Mouse (Mus musculus): ENCODE measurements around the gene Tamm41. TPM values are rescaled to one million over a fixed set of nuclear protein-coding genes. Genes with fewer than 3 reads are reported as not detected.
A peak's percentile ranks its signal among the peaks of the same experiment; 100 is the strongest.

Gene Tamm41
- polyA plus RNA-seq, 1 experiment from 2014 or later, result 58.2 TPM

DNA sequence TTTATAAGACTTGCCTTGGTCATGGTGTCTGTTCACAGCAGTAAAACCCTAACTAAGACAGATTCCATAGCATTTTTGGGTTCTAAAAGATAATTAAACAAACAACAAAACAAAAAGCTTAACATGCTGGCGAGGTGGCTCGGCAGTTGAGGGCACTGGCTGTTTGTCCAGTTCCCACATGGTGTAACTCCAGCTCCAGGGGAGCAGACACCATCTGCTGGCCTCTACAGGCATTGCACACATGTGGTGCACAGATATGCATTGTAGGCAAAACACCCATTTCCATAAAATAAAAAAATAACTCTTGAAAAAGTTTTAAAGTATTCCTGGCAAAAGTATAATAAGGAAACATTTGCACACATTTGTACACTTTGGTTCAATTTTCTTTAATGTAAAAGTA, 7.6 kb downstream of the Tamm41 start:
- Histone ChIP-seq H3K9me3 (ENCODE audit: control insufficient read depth, low read length) (no peaks in the 10 kb centered on the region), H3K27me3 (replicated peaks; ENCODE audit: control insufficient read depth, insufficient read depth, low read length) (no peaks in the 10 kb centered on the region), H3K4me1 (replicated peaks; ENCODE audit: control insufficient read depth, insufficient read depth, low read length) (no peaks in the 10 kb centered on the region), H3K9ac (replicated peaks; ENCODE audit: low read depth, low read length) (no peak overlapping the region), H3K4me2 (ENCODE audit: low read length) (no peak overlapping the region), H3K36me3 (ENCODE audit: control insufficient read depth, insufficient read depth) (peaks cover 24% of the 10 kb centered on the region), H3K4me3 (replicated peaks; ENCODE audit: low read length) (no peak overlapping the region), H3K27ac (ENCODE audit: low read length) (no peak overlapping the region)
- 73% methylated on average over 2 of the region's 2 CpGs for WGBS
- ATAC-seq, result no peak

DNA sequence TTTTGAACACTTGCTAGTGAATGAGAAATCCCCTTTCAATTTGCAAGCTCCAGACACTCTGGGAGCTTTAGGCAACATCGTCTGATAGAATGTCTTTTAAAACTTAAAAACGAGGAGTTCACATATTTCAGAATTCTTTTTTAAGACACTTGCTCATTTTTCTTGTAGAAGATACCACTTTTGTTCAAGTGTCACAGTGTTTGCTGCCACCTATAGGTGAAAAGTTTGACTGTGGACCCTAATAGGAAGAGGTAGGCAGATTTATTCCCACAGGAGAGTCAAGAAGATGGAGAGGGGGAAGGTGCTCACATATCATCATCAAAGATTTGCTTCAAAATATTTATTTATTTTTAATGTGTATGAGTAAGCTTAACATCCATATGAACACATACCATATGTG, 8.4 kb downstream of the Tamm41 start:
- no peaks in the 10 kb centered on the region for H3K4me1 ChIP-seq (replicated peaks; ENCODE audit: control insufficient read depth, insufficient read depth, low read length)
- no peak overlapping the region for H3K9ac ChIP-seq (replicated peaks; ENCODE audit: low read depth, low read length)
- 71% methylated on average over 2 of the region's 2 CpGs for WGBS
- no peak for ATAC-seq
- peaks cover 24% of the 10 kb centered on the region for H3K36me3 ChIP-seq (ENCODE audit: control insufficient read depth, insufficient read depth)
- no peaks in the 10 kb centered on the region for H3K9me3 ChIP-seq (ENCODE audit: control insufficient read depth, low read length)
- no peak overlapping the region for H3K27ac ChIP-seq (ENCODE audit: low read length)
- no peak overlapping the region for H3K4me3 ChIP-seq (replicated peaks; ENCODE audit: low read length)
- no peaks in the 10 kb centered on the region for H3K27me3 ChIP-seq (replicated peaks; ENCODE audit: control insufficient read depth, insufficient read depth, low read length)
- no peak overlapping the region for H3K4me2 ChIP-seq (ENCODE audit: low read length)

DNA sequence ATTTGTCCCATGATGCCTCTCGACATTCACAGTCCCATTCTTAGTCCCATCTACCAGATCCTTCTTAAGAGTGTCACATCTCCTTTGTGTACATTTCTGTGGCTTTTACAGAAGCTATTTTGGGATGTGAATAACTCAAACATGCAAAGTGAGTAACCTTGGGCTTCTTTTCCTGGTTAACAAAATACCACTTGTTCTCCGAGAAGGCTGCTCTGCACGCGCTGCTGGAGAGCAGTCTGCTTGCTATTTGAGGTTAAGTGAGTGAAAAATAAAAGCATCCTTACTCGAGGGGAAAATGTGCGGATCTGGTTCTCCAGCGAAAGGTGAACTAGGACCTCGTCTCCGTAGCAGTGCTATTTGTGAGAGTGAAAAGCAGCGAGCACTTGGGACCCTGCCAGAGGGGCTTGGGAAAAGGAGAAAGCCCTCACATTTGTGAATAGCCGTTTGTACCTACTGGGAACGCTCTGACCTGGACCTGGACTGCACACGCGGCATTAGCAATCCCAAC, 10.1 kb downstream of the Tamm41 start:
- no peak overlapping the region for H3K9ac ChIP-seq (replicated peaks; ENCODE audit: low read depth, low read length)
- no peaks in the 10 kb centered on the region for H3K4me1 ChIP-seq (replicated peaks; ENCODE audit: control insufficient read depth, insufficient read depth, low read length)
- H3K9me3 ChIP-seq (ENCODE audit: control insufficient read depth, low read length), result no peaks in the 10 kb centered on the region
- no peak overlapping the region for H3K4me3 ChIP-seq (replicated peaks; ENCODE audit: low read length)
- WGBS, result 45% methylated on average over 14 of the region's 14 CpGs
- peaks cover 19% of the 10 kb centered on the region for H3K36me3 ChIP-seq (ENCODE audit: control insufficient read depth, insufficient read depth)
- no peaks in the 10 kb centered on the region for H3K27me3 ChIP-seq (replicated peaks; ENCODE audit: control insufficient read depth, insufficient read depth, low read length)
- peak; percentile 64 for ATAC-seq
- H3K27ac ChIP-seq (ENCODE audit: low read length), result peak overlapping the region; percentile 51; the same call in 1 of the 2 replicates
- H3K4me2 ChIP-seq (ENCODE audit: low read length), result no peak overlapping the region

DNA sequence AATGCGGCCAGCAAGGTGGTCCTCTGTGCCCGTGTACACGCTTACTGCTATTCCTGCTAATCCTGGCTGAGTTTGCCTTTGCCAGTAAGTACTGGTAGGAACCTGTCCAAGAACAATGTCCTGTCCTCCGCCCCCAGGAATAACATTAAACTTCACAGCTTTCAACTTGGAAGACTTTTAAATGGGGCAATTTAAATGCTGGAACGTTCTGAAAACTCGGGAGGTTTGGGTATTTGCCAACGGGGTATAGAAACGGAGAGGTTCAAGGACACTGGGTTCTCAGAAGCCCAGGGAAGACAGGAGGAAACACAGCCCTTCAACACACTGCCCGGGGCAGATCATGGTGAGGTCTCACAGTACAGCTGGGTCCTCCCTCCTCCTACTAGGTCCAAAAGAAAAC, 14.8 kb downstream of the Tamm41 start:
- H3K4me1 ChIP-seq (replicated peaks; ENCODE audit: control insufficient read depth, insufficient read depth, low read length), result no peaks in the 10 kb centered on the region
- no peaks in the 10 kb centered on the region for H3K9me3 ChIP-seq (ENCODE audit: control insufficient read depth, low read length)
- H3K27me3 ChIP-seq (replicated peaks; ENCODE audit: control insufficient read depth, insufficient read depth, low read length), result no peaks in the 10 kb centered on the region
- 60% methylated on average over 9 of the region's 9 CpGs for WGBS
- peaks cover 5% of the 10 kb centered on the region; the same call in 1 of the 2 replicates for H3K36me3 ChIP-seq (ENCODE audit: control insufficient read depth, insufficient read depth)
- H3K27ac ChIP-seq (ENCODE audit: low read length), result no peak overlapping the region
- no peak overlapping the region for H3K4me2 ChIP-seq (ENCODE audit: low read length)
- H3K9ac ChIP-seq (replicated peaks; ENCODE audit: low read depth, low read length), result no peak overlapping the region
- H3K4me3 ChIP-seq (replicated peaks; ENCODE audit: low read length), result no peak overlapping the region
- no peak for ATAC-seq

DNA sequence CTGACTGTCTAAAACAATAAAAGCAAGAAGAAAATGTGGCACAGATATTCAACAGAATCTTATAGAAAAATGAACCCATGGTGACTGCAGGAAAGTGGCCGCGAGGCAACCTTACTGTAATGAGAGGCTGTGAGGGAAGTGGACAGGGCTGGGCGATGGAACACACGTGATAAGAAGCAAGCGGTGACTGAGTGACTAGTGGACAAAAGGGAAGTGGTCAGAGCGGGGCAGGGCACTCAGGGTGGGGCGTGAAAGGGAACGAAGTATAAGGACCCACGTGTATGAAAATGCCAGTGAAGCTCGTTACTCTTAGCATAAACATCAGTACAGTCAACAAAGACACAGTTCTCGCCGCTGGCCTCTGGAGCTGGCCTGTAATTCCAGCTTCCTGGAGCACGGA, 22.2 kb downstream of the Tamm41 start:
- Histone ChIP-seq H3K36me3 (ENCODE audit: control insufficient read depth, insufficient read depth) (peaks cover 12% of the 10 kb centered on the region), H3K4me2 (ENCODE audit: low read length) (no peak overlapping the region), H3K4me1 (replicated peaks; ENCODE audit: control insufficient read depth, insufficient read depth, low read length) (no peaks in the 10 kb centered on the region), H3K27ac (ENCODE audit: low read length) (no peak overlapping the region), H3K9ac (replicated peaks; ENCODE audit: low read depth, low read length) (no peak overlapping the region), H3K9me3 (ENCODE audit: control insufficient read depth, low read length) (no peaks in the 10 kb centered on the region), H3K4me3 (replicated peaks; ENCODE audit: low read length) (no peak overlapping the region), H3K27me3 (replicated peaks; ENCODE audit: control insufficient read depth, insufficient read depth, low read length) (no peaks in the 10 kb centered on the region)
- no peak for ATAC-seq
- WGBS, result 85% methylated on average over 13 of the region's 13 CpGs

DNA sequence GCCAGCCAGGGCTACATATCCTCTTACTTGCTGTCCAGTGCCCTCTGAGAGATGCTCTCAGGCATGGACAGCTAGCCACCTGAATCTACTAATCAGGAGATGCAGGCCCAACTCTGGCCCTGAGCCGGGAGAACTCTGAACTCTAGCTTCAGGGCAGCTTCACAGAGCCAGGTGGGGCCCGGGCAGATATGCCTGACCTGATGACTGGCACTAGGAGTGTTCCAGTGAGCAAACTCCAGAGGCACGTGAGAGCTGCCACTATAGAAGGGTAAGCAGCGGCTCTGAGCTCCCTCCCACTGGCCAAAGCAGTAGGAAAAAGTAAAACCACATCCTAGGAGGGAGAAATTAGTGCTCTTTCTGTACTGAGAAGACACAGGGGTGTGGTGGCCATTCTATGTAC, 24.1 kb downstream of the Tamm41 start:
- Histone ChIP-seq H3K36me3 (ENCODE audit: control insufficient read depth, insufficient read depth) (peaks cover 7% of the 10 kb centered on the region), H3K4me2 (ENCODE audit: low read length) (no peak overlapping the region), H3K9me3 (ENCODE audit: control insufficient read depth, low read length) (no peaks in the 10 kb centered on the region), H3K27me3 (replicated peaks; ENCODE audit: control insufficient read depth, insufficient read depth, low read length) (no peaks in the 10 kb centered on the region), H3K4me1 (replicated peaks; ENCODE audit: control insufficient read depth, insufficient read depth, low read length) (no peaks in the 10 kb centered on the region), H3K9ac (replicated peaks; ENCODE audit: low read depth, low read length) (no peak overlapping the region), H3K4me3 (replicated peaks; ENCODE audit: low read length) (no peak overlapping the region), H3K27ac (ENCODE audit: low read length) (no peak overlapping the region)
- no peak for ATAC-seq
- WGBS, result 92% methylated on average over 4 of the region's 4 CpGs

DNA sequence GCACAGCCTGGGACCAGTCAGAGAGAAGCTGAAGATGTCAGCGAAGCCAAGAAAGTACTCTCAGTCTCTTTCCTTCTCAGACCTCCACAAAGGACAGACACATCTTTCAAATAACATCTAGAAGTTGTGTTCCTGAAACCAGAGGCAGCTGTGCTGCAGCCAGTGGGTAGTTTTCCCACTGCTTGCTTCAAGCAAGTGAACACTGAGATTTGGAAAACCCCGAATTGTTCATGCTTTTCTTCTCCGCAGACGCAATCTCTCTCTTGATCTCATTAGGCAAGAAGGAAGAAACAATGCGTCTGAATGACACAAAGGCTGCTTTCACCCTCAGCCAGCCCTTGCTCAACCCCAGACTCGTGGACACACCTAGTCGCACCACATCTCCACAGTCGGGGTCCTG, 25.9 kb downstream of the Tamm41 start:
- Histone ChIP-seq H3K4me2 (ENCODE audit: low read length) (no peak overlapping the region), H3K9ac (replicated peaks; ENCODE audit: low read depth, low read length) (no peak overlapping the region), H3K36me3 (ENCODE audit: control insufficient read depth, insufficient read depth) (peaks cover 7% of the 10 kb centered on the region), H3K4me1 (replicated peaks; ENCODE audit: control insufficient read depth, insufficient read depth, low read length) (peaks cover 6% of the 10 kb centered on the region; the same call in 1 of the 2 replicates), H3K27me3 (replicated peaks; ENCODE audit: control insufficient read depth, insufficient read depth, low read length) (no peaks in the 10 kb centered on the region), H3K4me3 (replicated peaks; ENCODE audit: low read length) (no peak overlapping the region), H3K9me3 (ENCODE audit: control insufficient read depth, low read length) (no peaks in the 10 kb centered on the region), H3K27ac (ENCODE audit: low read length) (no peak overlapping the region)
- WGBS, result 65% methylated on average over 8 of the region's 8 CpGs
- no peak for ATAC-seq

DNA sequence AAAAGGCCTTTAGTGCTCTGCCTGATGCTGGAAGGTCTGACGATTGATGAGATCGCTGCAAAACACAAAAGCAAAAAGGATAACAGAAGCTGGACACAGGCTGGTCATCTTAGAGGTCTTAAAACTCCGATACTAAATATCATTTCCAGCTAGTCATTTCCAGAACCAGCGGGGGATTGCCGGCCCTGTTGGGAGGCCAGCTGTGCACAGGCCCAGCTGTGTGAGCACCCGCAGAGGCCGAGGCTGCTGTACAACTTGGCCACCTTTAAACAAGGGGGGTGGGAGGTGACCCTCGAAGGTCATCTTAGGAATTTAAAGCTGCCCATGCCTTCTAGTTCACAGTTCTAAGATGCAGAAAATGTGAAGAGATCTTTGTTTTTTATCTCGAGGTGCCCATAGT, 26.9 kb downstream of the Tamm41 start:
- ATAC-seq, result no peak
- Histone ChIP-seq H3K27ac (ENCODE audit: low read length) (no peak overlapping the region), H3K9me3 (ENCODE audit: control insufficient read depth, low read length) (no peaks in the 10 kb centered on the region), H3K4me2 (ENCODE audit: low read length) (no peak overlapping the region), H3K9ac (replicated peaks; ENCODE audit: low read depth, low read length) (no peak overlapping the region), H3K27me3 (replicated peaks; ENCODE audit: control insufficient read depth, insufficient read depth, low read length) (no peaks in the 10 kb centered on the region), H3K4me1 (replicated peaks; ENCODE audit: control insufficient read depth, insufficient read depth, low read length) (peaks cover 6% of the 10 kb centered on the region; the same call in 1 of the 2 replicates), H3K4me3 (replicated peaks; ENCODE audit: low read length) (no peak overlapping the region), H3K36me3 (ENCODE audit: control insufficient read depth, insufficient read depth) (0 out of 2 replicates have a peak, but pooled peaks cover 3% of the 10 kb centered on the region)
- WGBS, result 81% methylated on average over 9 of the region's 9 CpGs

DNA sequence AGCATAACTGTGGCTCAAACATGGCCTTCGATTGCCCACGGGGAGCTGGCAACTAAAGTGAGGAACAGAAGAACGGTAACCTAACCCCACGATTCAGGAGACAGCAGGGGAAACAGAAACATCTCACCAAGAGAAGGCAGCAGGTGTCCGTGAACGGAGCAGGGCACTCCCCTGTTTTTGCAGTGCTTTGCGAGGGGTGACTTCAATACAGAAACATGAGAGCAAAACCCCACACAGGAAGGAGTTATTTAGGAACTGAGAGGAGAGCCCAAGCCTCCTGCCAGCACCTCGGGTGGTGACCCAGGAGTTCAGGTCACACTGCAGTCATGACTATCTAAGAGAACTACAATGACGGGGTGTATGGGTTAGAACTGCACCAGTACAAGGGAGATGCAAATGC, 27.4 kb downstream of the Tamm41 start:
- no peak overlapping the region for H3K27ac ChIP-seq (ENCODE audit: low read length)
- H3K4me3 ChIP-seq (replicated peaks; ENCODE audit: low read length), result no peak overlapping the region
- H3K36me3 ChIP-seq (ENCODE audit: control insufficient read depth, insufficient read depth), result 0 out of 2 replicates have a peak, but pooled peaks cover 3% of the 10 kb centered on the region
- no peaks in the 10 kb centered on the region for H3K27me3 ChIP-seq (replicated peaks; ENCODE audit: control insufficient read depth, insufficient read depth, low read length)
- ATAC-seq, result no peak
- peaks cover 6% of the 10 kb centered on the region; the same call in 1 of the 2 replicates for H3K4me1 ChIP-seq (replicated peaks; ENCODE audit: control insufficient read depth, insufficient read depth, low read length)
- H3K9ac ChIP-seq (replicated peaks; ENCODE audit: low read depth, low read length), result no peak overlapping the region
- 93% methylated on average over 9 of the region's 9 CpGs for WGBS
- H3K4me2 ChIP-seq (ENCODE audit: low read length), result no peak overlapping the region
- H3K9me3 ChIP-seq (ENCODE audit: control insufficient read depth, low read length), result no peaks in the 10 kb centered on the region

DNA sequence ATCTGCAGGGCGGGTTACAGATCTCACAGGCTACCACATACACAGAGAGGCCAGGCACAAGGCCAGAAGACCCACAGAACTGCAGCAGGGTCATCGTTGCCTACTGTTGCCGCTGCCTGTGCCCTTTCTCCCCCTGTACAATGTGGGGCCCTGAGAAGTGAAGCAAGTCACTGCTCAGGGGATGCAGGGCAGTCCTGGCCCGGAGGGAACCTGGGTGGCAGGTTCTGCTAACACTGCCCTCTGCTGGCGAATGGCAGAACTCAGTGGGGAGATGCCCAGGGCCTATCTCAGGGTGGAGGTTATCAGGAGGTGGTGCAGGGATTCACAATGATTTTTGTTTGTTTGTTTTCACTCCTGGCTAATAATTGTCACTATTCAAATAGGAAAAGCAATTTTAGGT, 29.9 kb downstream of the Tamm41 start:
- no peak overlapping the region for H3K27ac ChIP-seq (ENCODE audit: low read length)
- H3K4me2 ChIP-seq (ENCODE audit: low read length), result no peak overlapping the region
- no peak overlapping the region for H3K4me3 ChIP-seq (replicated peaks; ENCODE audit: low read length)
- H3K27me3 ChIP-seq (replicated peaks; ENCODE audit: control insufficient read depth, insufficient read depth, low read length), result no peaks in the 10 kb centered on the region
- peaks cover 6% of the 10 kb centered on the region; the same call in 1 of the 2 replicates for H3K4me1 ChIP-seq (replicated peaks; ENCODE audit: control insufficient read depth, insufficient read depth, low read length)
- WGBS, result 31% methylated on average over 5 of the region's 5 CpGs
- H3K36me3 ChIP-seq (ENCODE audit: control insufficient read depth, insufficient read depth), result 0 out of 2 replicates have a peak, but pooled peaks cover 3% of the 10 kb centered on the region
- no peak overlapping the region for H3K9ac ChIP-seq (replicated peaks; ENCODE audit: low read depth, low read length)
- peak; percentile 81 for ATAC-seq
- H3K9me3 ChIP-seq (ENCODE audit: control insufficient read depth, low read length), result no peaks in the 10 kb centered on the region
